Mouse (Mus musculus) ovary, postnatal 14 days (tissue): Measurements from ENCODE around the gene Ankrd33b.

Source experiments
- DNase-seq: peaks from one replicate; pipeline ENCODE4 v3.0.0; 2022; ENCODE audit warnings: low spot score

The Ankrd33b gene

DNA sequence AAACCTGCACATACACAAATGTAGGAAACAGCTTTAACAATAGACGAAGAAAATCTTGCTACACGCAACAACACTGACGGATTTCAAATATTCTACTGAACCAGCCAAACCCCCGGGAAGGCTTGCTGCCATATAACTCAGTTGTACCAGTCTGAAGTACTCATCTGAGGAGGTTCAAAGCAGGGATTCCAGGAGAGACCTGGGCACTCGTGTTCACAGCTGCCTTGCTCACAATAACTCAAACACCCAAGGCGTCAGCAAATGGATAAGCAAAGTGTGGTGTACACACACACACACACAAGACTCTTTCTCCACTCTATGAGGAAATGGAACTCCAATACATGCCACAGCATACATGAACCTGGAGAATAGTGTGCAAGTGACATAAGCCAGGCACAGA is 29.5 kb downstream of the Ankrd33b start:
- DNase-seq = no peak

DNA sequence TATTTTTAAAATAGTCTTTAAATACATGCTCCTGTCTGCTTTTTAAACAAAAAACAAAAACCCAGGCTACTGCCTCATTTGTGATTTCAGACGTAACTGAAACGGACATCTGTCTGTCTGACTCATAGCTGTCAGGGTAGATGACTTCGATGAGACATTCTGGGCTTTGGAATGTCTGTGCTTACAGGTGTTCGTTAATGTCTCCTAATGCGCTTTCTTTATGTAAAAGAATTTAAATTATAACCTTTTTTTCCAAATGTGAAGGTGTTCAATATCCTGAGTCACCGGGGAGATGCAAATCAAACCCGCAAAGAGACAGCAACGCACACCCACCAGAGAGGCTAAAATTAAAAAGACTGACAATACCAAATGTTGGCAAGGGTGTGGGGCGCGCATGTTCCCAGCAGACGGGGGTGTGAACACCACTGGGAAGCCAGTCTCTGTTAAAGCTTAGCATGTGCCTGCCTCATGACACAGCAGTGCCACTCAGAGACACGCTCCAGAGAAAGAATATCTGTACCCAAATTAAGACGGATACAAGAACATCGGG is 30.3 kb downstream of the Ankrd33b start:
- no peak for DNase-seq

DNA sequence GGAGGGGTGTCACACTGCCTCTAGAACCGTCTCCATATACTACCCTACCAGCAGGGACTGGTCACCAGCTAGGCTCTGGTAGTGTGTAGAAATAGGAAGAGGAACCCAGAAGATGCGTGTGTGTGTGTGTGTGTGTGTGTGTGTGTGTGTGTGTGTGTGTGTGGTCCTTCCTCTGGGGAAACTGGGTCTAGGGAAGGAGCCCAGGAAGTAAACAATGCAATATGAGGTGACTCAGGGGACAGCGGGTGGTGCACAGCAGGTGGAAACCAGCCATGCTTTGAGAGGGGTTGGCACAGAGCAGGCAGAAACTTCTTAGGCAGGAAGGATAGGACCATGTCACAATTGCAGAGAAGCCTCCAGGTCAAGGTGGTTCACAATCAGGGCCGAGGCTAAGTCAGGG is 30.8 kb downstream of the Ankrd33b start:
- DNase-seq = no peak

DNA sequence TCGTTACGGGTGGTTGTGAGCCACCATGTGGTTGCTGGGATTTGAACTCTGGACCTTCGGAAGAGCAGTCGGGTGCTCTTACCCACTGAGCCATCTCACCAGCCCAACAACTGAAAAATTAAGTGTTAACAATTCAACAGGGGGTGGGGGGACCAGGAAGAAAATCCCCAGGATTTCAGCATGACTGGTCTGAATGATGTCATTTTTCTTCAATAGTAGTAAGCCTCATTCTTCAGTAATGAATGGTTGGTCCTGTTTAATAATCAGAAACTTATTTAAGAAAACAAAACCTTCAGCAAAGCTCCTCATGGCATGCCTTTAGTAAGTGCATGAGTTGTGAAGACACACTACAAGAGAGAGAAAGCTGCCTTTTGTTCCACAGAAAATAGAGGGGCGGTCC is 32.7 kb downstream of the Ankrd33b start:
- no peak for DNase-seq

DNA sequence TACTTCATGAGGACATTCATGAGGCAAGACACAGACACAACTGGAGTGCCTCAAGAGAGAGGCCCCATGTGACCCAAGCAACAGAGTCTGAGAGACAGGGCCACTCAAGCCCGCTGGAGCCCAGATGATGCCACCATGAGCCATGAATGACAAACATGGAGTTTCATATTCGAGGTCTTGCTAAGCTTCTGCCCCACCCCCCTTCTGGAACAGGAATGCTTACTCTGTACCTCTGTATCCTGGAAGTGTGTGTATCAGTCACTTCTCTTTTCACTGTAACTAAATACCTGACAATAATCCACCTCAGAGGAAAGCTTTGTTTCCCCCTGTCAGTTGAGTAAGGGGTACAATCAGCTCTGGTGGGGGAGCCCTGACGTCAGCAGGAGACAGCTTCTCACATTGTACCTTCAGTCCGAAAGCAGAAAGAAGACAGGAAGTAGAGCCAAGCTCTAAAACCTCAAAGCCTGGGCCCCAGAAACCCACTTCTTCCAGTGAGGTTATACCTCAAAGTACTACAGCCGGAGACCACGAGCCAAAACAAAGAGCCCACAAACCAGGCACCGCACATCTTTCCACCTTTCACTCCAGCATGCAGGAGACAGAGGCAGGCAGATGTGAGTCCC is 34.9 kb downstream of the Ankrd33b start:
- DNase-seq = no peak

DNA sequence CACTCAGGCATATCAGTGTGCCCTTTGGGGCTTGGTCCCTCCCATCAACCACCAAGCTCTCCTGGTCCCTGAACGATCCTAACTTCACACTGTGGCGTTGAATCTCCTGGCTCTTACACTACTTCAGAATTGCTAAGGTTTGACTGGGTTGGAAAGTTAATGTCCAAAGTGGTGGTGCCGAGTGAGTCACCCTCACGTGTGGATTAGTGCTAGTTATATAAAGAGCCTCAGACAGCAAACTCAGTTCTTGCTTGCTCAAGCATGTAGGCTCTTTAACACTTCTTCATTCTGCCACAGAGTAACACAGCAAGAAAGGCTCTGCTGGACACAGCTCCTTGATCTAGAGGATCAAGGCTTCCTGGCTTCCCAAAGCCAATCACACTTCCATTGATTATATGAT is 35.8 kb downstream of the Ankrd33b start:
- no peak for DNase-seq

DNA sequence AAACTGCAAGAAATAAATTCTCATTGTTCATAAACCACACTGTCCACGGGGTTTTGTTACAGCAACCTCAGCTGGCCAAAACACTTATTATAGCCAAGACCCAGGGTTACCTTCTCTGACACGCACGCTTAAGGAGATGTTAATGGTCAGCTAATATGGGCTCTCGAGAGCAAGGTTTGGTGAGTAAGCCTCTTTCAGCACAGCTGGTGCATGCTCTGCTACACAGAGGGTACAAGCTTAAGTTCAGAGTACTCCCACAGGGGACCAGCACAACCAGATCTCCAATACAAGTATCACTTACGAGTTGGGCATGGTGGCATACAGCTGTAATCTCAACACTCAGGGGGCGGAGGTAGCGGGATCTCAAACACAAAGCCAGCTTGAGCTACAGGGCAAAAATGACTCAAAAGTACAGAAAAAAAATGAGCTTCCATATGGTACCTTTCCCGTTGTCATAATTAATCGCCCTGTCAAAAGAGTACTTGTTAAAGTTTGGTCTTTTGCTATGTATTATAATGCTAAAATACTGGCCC is 39.4 kb downstream of the Ankrd33b start:
- DNase-seq = no peak

DNA sequence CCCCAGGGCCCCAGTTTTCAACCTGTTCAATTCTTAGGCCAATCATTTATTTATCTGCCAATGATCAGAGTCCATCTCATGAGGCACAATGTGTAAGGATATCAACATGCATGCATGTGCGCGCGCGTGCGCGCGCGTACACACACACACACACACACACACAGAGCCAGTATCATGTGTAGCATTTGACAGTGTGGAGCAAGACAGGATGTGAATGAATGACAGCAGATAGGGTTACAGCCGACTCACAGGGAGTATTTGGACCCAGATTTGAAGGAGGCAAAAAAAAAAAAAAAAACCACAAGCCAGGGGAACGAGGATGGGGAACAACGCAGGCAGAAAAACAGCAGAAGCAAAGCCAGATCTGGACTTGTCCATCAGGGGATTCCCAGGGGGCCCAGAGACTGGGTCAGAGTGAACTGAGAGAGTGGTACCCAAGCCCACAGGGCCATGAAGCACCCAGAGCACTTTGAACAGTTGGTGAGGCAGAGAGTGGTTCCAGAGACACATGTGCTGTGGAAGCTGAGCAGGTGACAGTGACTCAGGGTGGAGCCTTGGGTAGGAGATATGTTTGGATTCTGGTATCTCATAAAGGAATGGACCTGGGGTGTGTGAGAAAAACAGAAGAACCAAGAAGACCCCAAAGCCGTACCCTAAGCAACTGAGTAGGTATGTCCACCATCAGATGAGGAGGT is 41.7 kb downstream of the Ankrd33b start:
- no peak for DNase-seq

DNA sequence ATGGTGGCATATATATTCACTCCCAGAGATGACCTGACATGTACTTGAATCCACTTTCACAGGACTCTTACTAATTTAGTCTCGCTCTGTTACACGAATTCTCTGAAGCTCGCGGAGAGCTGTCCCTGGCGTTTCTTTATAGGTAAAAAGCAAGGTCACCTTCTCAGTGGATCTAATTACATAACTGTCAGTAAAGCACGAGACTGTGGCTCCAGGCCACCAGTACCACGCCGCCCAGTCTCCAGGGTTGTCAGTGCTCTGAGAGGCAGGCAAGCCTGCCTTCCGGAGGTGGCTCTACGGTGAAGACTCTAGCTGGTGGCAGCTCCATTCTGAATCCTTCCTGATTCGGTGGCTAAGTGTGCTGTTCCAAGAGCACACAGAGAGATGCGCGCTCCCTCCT is 43.0 kb downstream of the Ankrd33b start:
- DNase-seq = no peak

DNA sequence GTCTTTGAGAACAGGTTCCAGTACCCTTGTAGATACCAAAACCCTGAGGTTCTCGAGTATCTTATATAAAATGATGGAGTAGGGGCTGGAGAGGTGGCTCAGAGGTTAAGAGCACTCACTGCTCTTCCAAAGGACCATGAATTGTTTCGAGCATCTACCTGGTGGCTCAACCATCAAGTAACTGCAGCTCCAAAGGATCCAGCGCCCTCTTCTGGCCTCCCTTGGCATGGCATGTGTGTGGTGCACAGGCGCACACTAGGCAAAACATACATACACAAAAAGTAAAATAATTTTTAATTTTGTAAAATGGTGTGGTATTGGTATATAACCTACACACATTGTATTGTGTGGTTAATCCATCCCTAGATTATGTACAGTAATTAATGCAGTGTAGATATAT is 43.8 kb downstream of the Ankrd33b start:
- DNase-seq = no peak

DNA sequence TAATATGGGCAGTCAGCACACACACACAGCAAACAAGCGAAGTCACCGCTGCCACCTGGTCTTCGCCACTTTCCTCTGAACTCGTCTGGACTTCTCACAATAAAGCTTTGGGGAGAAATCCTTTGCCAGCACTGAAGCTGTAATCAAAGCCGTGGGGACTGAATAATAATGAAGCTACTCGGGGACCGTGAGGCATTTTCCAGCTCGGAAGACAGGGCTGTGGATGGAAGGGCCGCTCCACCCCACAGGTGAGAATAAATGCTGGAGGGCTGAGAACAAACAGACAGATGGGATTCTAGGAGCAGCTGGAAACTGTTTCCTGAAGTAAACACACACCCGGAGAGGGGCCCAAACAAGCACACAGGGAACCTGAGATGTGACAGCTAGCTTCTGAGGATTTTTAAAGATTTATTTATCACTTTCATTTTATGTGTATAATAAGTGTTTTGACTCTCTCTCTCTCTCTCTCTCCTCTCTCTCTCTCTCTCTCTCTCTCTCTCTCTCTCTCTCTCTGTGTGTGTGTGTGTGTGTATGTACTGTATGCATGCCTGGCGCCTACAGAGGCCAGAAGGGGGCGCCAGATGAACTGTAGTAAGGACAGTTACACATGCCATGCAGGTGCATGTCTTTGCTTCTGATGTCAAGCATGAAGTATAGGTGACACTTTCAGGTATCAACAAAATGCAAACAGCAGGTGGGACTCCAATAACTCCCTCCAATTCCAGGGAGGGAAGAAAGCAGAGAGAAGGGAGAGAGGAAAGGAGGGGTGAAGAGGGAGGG is 46.7 kb downstream of the Ankrd33b start:
- DNase-seq = no peak

DNA sequence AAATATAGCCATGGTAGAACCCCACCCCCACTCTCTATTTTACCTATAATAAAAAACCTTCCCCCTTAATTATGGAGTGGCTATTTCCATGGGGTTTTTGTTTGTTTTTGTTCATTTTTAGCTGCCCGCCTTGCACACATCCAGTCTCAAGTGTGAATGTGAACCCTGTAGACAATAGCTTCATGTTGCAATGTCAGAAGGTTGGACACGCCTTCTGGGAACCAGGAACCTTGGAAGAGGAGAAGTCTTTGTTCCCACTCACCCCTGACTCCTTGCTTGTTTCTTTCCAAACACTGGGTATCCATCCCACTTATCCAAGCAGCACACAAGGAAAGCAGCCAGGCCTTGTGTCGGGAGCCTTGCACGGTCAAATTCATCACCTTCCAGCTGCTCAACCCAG is 48.5 kb downstream of the Ankrd33b start:
- no peak for DNase-seq

DNA sequence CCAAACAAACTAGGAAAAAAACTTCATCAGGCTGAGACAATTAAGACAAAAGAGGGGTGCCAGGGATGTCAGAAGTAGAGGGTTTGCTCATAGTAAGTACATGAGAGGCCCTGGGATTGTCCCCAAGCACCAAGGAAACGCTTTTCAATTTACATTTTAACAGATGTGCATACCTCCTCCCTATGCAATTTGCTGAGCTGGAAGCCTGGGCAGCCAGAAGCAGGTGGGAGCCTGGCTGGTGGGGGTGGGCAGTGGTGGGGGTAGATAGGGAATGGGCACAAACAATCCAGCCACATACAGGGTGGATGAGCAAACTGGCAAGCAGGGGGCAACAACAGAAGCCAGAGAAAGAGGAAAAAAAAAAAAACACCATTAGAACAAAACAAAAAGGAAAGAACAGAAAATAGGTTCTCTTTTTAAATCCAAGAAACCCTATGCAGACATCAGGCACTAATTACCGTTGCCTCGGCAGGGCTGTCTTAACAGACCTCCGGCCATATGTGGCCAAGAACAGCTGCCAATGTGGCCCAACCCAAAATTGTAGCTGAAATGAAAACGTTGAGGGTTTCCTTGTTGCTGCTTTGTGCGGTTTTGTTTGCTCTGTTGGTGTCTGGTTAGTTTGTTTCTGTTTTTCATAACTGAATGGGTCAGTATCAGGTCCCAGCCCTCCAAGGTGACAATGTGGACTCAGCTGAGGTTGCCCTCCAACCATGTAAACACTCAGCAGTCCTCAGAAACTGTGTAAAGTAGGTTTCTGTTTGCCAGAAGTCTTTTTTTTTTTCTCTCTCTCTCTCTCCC is 49.2 kb downstream of the Ankrd33b start:
- no peak for DNase-seq

DNA sequence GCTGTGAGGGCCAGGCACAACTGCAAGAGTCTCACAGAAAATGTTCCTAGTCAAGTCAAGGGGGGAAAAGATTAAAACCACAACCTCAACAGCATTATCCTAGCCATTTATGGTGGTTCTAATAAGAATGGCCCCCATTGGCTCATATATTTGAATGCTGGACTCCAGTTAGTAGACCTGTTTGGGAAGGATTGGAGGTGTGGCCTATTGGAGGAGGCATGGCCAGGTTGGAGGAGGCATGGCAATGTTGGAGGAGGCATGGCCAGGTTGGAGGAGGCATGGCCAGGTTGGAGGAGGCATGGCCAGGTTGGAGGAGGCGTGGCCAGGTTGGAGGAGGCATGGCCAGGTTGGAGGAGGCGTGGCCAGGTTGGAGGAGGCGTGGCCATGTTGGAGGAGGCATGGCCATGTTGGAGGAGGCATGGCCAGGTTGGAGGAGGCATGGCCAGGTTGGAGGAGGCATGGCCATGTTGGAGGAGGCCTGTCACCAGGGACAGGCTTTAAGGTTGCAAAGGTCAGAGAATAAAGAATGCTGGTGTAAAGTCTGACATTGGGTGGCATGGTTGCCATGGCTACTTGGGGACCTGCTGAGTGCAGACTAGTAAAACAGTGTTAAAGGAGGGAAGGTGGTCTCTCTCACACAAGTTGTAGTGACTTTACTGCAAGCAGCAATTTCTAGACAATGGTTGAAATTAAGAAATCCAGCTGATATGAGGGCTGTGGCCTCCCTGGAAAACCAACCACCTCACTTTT is 50.3 kb downstream of the Ankrd33b start:
- no peak for DNase-seq

DNA sequence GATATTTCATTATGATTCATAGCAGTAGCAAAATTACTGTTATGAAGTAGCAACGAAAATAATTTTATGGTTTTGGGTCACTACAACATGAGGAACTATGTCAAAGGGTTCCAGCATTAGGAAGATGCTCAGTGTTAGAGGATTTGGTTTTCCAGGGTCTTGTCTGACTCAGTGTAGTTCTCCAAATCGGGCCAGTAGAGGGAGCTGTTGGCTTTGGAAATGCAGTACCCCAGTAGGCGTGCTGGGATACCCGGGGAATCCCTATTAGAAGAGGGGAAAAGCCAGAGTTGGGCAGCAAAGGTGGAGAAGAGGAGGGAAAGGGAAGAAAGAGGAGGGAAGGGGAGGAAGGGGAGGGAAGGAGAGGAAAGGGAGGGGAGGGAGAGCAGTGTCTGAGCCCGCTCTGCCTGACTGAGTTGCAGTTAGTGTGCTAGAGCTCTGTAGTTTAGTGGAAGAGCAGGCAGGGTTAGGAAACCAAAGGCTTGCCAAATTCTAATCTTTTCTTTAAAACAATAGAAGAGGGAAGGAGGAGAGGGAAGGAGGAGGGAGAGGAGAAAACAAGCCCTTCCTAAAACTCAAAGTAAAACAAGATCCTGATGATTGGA is 51.8 kb downstream of the Ankrd33b start:
- DNase-seq = peak; percentile 84

DNA sequence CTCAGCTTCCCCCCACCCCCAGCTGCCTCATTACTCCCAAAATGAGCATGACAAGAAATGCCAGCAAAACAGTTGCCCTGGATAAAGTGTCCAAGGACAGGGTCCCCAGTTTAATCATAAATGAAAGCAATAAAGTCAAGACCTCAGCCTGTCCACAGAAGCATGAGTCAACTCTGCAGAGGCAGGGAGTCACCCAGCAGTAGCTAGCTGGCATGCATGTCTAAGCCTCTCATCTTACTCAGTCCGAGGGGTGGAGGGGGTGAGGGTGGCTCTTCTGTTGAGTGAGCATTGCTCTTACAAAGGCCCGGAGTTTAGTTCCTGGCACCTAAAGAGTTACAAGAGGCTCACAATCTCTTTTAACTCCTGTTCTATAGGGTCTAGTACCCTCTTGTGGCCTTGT is 55.5 kb downstream of the Ankrd33b start:
- DNase-seq = no peak

DNA sequence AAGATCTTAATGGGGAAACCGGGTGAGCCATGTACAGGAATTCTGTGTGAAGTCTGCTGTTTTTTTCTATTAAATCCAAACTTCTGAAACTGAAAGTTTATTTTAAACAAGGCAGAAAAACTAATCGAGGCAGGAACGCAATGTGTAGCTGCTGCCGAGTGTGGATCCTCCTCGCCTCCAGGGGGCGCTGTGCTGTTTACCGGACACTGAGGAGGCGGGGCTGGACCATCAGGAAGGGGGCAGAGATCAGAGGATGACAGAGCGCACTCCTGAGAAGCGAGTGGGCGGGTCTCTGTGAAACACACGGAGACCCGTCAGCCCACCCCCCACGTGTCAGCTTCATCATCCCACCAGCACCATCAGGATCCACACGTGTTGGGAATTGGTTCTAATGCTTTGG is 58.0 kb downstream of the Ankrd33b start:
- no peak for DNase-seq

DNA sequence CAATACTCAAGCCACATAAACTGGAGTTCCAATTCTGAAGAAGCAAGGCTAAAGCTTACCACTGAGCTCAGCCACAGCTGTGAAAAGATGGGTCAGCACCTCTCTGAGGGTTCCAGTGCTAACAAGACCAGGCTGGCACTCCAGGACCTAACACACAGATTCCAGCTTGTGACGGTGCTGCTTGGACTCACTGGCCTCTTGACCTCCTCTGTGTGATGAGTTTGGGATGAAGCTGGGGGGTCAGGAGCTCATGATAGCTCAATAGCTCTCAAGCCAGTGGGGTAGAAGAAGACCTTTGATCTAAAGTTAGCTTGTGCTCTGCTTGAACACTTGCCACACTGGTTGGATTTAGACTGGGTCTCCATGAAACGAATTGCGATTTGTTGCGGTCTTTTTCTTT is 60.8 kb downstream of the Ankrd33b start:
- DNase-seq = no peak

DNA sequence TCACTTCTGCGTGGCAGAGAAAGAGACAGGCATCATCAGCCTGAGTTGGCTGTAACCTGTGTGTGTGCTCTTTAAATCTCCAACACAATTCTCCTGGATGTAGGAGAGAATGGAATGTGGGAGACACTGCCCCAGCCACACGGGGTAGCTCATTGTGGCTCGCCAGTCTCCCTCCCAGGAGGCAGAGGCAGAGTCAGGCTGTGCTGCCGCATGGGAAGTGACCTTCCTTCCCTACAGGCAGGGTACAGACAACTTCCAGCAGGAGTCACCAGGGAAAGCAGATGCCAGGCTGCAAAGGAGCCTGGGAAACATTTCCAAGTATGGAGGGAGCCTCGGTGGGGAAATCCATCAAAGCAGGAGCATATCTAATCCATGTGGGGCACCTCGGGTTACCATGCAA is 62.3 kb downstream of the Ankrd33b start:
- DNase-seq = no peak

DNA sequence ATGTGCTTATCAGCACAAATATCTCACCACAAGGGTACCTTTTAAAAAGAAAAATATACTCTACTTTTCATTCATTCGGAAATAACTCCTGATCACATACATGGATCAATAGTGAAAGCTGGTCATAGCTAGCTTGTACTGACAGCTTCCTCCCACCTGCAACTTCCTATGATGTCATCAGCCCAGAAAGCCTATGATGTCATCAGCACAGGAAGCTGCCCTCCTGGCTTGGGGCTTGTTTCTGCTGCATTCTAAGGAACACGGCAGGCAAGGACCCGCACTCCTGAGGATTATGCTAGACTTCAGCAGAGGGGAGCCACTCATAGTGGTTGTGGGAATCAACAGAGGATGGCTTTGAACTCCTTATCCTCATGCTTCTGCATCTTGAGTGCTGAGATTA is 63.2 kb downstream of the Ankrd33b start:
- no peak for DNase-seq
